Mouse (Mus musculus) spleen, postnatal 14 days (tissue): ENCODE measurements around the gene Il15.

Source experiments
- DNase-seq, 2 experiments: peaks; one replicate each; pipeline ENCODE4 v3.0.0; 2021 to 2022; ENCODE audit warnings: low spot score in 2 of 2

Il15 gene

DNA sequence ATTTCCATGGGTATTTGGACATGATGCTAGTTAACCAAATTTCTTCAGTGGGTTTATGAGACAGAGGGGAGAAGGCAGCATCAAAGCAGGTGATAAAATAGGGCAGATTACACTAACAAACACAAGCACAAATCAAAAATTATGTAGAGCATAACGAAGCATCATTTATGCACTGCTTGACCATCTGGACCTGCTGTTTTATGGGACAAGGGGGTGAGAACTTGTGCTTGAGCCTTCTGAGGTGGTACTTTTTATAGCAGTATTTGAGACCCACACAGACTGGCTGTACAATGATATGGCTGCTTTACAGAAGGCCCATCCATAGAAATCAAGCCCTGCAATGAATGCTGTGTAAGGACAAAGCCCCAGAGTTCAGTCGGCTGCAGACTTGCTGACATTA, 46.9 kb downstream of the Il15 start:
- DNase-seq = no peak

DNA sequence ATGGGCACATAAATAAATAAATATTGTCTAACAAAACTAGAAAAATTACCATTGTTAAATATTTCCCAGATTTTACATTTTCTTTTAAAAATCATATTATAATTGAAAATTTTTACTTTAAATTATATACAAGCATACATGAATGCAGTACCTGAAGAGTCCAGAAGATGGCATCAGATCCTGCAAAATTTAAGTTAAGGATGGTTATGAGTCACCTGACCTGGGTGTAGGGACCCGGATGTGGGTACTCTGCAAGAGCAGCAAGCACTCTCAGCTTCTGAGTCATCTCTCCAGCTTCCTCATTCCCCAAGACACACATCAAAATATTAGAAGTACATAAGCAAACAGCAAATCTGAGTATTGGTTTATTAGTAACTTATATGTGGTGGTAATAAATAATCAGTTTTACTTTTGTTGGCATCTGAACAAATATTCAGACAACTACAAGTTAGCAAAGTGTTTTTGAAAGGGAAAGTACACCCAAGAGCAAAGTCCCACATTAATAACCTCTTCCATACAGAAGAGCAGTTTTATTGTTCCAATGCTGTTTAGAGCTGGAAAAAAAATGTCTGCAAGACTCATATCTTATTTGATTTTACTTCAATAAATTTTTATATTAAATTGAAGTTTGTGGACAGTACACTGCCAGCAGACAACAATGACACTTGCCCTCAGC, 51.6 kb downstream of the Il15 start:
- DNase-seq = no peak

DNA sequence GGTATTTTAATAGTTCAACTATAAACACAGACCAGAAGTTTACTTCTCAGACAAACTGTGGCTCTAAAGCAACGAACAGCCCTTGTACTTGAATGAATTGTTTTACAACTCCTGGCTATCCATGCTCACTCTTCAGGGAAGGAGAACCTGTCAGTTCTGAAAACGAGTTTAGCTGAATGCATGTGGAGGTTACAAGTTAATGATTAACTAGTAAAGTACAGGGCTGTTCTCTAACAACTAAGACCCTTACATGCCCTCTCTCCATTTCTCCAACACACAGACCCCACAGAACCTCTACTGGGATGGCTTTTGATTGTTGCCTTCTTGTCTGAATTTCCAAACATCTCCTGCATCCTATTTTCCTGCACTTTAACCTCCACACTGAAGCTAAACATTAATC, 53.7 kb downstream of the Il15 start:
- DNase-seq = no peak

DNA sequence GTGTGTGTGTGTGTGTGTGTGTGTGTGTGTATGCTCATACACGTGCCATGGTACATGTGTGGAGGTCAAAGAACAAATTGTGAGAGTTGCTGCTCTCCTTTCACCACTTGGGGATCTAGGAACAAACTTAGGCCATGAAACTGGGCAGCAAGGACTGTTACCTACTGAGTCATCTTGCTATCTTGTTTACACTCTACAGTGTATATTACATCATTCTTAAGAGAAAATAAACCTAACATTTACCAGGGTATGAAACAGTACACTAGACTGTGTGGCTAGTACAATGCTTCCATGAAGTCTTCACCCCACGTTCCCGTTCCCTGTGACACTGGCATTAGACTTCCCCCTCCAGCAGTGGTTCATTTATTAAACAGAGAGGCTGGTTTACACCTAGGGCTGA, 56.5 kb downstream of the Il15 start:
- no peak for DNase-seq

DNA sequence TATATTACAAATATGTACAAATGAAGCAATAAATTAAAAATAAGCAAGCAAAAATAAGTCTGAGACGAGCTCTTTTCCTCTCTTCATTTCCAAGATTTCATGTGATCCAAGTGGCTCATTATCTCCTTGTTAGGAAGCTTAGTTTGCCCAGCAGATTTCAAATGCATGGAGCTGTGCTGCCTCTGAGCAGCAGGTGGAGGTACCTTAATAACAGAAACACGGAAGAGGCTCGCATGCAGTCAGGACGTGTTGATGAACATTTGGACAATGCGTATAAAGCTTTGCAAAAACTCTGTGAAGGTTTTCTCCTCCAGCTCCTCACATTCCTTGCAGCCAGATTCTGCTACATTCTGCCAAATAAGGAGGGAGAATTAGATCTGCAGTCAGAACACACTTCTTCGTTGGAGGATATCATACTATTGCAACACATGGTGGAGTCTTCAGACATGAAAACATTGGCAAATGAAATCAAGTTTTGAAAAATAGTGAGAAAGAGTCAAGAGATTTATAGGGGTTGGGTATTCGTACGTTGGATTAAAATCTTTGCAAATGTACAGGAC, 71.3 kb downstream of the Il15 start:
- no peak for DNase-seq

DNA sequence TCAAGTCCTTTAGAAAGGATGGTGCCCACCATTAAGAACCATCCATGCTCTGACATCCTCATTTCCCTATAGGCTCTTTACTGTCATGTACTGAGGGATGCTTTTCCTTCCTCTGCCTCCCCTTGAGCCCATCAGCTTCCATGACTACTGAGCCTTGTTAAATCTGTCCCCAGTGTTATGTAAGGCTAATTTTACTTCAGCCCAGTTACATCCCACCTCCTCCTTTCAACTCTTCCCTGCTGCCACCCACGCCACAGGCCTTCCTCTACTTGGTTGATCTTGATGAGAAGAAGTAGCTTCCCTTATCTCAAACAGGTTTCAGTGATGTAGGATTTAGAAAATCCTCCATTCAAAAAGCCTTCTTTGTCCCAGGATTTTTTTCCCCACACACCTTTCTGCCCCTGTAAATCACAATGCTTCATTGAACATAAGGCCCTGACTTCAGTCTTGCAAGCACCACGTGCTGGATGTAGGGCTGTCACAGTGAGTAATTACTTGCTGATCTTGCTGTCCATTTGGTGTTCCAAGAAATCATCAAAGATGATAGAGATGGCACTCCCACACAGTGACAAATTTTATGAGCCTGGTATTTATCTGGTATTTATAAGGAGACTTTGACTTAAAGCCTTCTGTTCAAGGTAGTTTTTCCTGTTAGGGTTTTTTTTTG, 74.9 kb downstream of the Il15 start:
- no peak for DNase-seq

DNA sequence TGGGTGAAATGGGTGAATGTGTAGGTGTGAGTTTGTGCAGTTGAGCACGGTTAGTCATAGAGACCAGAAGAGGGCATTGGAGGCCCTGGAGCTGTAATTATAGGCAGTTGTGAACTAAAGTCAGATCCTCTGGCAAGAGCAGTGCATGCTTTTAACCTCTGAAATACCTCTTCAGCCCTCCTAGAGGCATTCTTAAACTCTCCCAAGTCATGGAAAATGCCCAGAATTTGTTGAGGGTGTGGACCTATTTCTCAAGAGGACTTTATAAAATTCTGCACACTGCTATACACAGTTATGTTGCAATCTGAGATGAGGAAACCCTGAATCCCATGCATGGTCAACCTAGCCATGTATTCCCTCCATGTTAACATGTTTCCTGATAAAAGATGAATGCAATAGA, 77.0 kb downstream of the Il15 start:
- no peak for DNase-seq

DNA sequence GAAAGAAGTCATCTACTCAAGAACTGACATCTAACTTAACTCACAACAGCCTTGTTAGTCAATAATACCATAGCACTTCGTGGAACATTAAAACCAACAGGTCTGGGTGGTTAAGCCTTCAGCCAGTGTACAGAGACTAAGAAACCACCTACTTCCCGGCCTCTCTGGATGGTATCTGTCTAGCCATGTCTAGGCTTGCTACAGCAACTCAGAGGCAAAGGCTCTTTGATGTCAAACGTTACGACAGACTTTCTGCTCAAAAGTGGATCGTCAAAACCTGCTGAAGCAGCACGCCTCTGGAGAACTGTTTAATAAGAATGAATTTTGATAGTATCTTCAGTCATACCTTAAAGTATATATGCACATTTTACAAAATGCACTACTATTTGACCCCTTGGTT, 77.4 kb downstream of the Il15 start:
- DNase-seq = no peak

DNA sequence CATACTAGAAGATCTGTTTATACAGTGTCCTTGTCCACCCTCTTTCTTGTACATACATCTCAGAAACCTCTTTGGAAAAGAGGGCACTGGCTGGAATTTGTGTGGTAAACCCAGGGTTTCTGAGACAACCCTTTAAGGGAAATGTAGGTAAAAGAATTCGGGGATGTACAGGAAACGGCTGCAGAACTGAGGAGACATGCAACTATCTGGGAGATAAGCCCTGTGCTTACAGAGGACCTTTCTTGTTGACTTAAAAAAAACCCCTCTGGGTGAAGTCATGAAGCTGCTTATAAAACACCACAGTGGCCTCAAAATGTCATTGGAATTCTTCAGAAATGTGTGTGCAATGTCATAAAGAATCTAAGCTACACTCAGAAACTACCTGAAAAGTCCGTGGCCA, 85.6 kb downstream of the Il15 start:
- no peak for DNase-seq

DNA sequence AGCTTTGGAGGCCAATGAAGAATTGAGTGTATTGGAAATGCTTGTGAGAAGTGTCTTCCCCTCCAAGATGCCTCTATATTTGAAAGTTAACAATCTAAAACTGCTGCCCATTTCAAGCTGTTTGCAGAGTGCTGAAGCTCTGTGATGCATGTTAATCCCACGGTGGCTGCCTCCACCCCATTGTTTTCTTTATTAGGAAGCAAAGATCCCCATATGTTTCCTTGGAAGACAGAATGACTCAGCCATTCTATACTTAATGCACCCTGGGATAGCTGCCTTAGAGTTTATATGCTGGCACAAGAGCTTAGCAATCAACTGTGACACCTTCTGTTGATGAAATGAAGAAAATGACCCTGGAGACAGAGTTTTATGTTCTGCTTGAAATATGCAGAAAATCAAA, 96.6 kb downstream of the Il15 start:
- no peak for DNase-seq

DNA sequence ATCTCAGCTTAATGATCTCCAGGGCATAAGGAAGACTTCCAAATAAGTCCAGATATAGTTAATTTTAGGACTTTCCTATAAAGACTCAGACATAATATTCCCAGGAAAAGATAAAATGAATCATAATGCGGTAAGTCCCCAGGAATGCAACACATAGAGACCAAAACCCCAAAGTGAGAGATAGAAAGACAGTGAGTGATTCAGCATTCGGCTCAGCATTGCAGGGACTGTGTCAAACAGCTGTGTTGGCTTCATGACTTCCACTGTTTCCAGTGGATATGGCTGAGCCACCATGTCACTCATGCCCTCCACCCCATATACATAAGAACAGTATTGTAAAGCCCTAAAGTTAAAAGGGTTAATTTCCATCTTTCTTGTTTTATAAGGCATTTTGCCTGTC, 106.8 kb downstream of the Il15 start:
- DNase-seq = no peak

DNA sequence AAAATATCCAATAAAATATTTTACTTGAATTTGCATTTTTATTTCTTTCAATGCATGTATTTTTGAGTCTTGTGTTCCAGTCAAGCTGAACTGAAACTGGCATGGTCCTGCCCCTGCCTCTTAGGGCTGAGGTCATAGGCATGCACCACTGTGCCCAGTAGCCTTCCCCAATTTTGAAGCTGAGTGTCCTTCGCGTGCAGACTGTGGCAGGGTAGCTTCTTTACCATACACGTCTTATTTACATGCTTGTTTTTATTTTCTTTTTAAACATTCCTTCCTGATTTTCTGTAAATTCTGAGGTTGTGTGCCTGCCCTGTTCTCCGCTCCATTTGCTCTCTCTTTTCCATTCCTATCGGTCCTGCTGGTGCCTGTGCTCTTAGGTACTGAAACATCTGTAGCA, 111.4 kb downstream of the Il15 start:
- no peak for DNase-seq

DNA sequence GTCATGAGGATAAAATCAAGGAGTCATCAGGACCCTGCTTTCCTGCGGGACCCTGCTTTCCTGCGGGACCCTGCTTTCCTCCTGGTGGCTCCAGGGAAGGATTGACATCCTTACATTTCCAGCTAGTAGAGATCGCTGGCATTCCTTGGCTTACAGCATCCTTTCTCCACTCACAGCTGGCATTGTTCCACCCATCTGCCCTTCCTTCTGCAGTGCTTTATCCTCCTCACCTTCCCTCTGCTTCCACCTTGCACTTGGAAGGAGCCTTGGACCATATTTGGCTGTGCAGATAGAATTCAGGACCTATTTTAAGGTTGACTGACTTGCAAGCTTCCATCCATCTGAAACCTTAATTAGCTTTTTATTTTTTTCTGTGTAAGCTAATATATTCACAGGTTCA, 117.2 kb downstream of the Il15 start:
- DNase-seq = no peak

DNA sequence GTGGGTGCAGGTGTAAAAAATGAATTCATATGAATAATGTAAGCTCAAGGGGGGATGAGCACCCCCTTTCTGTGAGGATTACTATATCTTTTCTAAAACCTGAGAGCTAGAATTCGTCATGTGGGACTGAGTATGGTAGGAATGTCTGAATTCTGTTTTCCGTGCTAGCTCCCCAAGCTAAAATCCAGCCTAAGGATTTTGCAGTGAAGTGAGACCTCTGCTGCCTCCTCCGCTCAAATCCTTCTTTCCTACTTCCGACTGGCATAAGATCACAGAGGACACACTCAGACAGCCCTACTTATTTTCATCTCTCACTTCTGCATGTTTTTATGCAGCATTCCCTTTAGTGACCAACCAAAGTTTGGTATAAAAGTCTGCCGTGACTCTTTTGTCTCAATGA, 121.0 kb downstream of the Il15 start:
- no peak for DNase-seq
